ENCODE assay signal across 7 mouse cellular contexts in genomic region chr11:77512891-77513810, GRCm38 (mm10). TPM values are rescaled to one million over a fixed set of nuclear protein-coding genes. Genes with fewer than 3 reads are reported as not detected.
DNase-seq lines count a peak whose midpoint lies in the region; ATAC-seq and TF ChIP-seq lines count a peak whose summit lies in the region.

No protein-coding gene starts in this region.

- peak overlapping the region; percentile 94 for H3K4me2 ChIP-seq in forebrain, embryonic 14.5 days (ENCODE audit: low read length)

- CTCF ChIA-PET in Patski (lab: Charles Lee): interaction anchor here (0.7 to 1.4 kb wide), 2 partner anchors 12 to 14 kb away, joined by 3 to 5 read pairs; no protein-coding TSS in a partner anchor

- in situ Hi-C loops in Patski (cut with MboI; ENCODE audit: low pct_unique_long_range_greater_than_20kb): loop anchor here (5.0 to 25.0 kb wide), 2 partner anchors 99 to 299 kb away; no protein-coding TSS in a partner anchor

- H3K27me3 ChIP-seq in Patski: peaks cover 4% of the 10 kb centered on the region
- H3K27me3 ChIP-seq in forebrain, embryonic 14.5 days (replicated peaks; ENCODE audit: control insufficient read depth, insufficient read depth, low read length): peaks cover 11% of the 10 kb centered on the region
- peaks cover 24% of the 10 kb centered on the region for H3K27me3 ChIP-seq in megakaryocyte, embryonic 14.5 days (replicated peaks)

- ATAC-seq in Patski: peak; percentile 38
- ATAC-seq in forebrain, embryonic 14.5 days: peak; percentile 63
- peak; percentile 36 to 44 for ATAC-seq in hematopoietic stem cell, adult 5-6 weeks (replicated peaks in 1 of 2; ENCODE audit: insufficient read depth in 1 of 2, low FRiP score in 2 of 2, low TSS enrichment in 1 of 2, low read depth in 1 of 2, poor library complexity in 2 of 2, severe bottlenecking in 2 of 2)

- H3K9ac ChIP-seq in forebrain, embryonic 14.5 days (ENCODE audit: low read length): peak overlapping the region; percentile 68

- H3K4me1 ChIP-seq in forebrain, embryonic 14.5 days (ENCODE audit: control insufficient read depth, insufficient read depth, low read length): peaks cover 26% of the 10 kb centered on the region
- H3K4me1 ChIP-seq in megakaryocyte, embryonic 14.5 days: peaks cover 72% of the 10 kb centered on the region

- H3K27ac ChIP-seq in forebrain, embryonic 14.5 days (ENCODE audit: low read depth, low read length): no peak overlapping the region

- 0 out of 2 replicates have a peak, but pooled peaks cover 4% of the 10 kb centered on the region for H3K36me3 ChIP-seq in forebrain, embryonic 14.5 days (ENCODE audit: control insufficient read depth, insufficient read depth, low read length)
- peaks cover 29% of the 10 kb centered on the region for H3K36me3 ChIP-seq in megakaryocyte, embryonic 14.5 days (replicated peaks; ENCODE audit: low read length)

- WGBS in forebrain, embryonic 14.5 days: under 1% methylated on average over 70 of the region's 84 CpGs

- POLR2A ChIA-PET in Patski (lab: Charles Lee): interaction anchor here (0.6 to 1.6 kb wide), 3 partner anchors 10 to 94 kb away, joined by 3 to 4 read pairs (median 3); partner anchors contain the start of gene Taok1

- peak overlapping the region; percentile 61 for H3K4me3 ChIP-seq in forebrain, embryonic 14.5 days (ENCODE audit: low read depth, low read length)
- peak overlapping the region; percentile 95 for H3K4me3 ChIP-seq in megakaryocyte, embryonic 14.5 days (replicated peaks)

- H3K9me3 ChIP-seq in forebrain, embryonic 14.5 days (replicated peaks; ENCODE audit: control insufficient read depth, low read length): no peaks in the 10 kb centered on the region
- no peaks in the 10 kb centered on the region for H3K9me3 ChIP-seq in megakaryocyte, embryonic 14.5 days

- no peak for TF ChIP-seq CTCF in Patski (IDR thresholded peaks at IDR 0.05)

- no peak for DNase-seq in Patski (ENCODE audit: low read depth, low spot score)
- peak; percentile 75 for DNase-seq in cerebellum, adult 11 months
- peak; percentile 85 for DNase-seq in forebrain, embryonic 14.5 days (ENCODE audit: low spot score)
- DNase-seq in layer of hippocampus, postnatal 25 days (ENCODE audit: extremely low spot score in 1 of 2, low spot score in 1 of 2): peak; percentile 55 to 63
- DNase-seq in right cerebral cortex, postnatal 4 days: peak; percentile 81

RNA-seq across cellular contexts. Expression of gene Abhd15, which starts 1.8 kb away (rescaled TPM):
- polyA plus RNA-seq in Patski (2021): 0.15 TPM
- 1.2 and 1.8 TPM in 2 replicates for polyA plus RNA-seq in forebrain, embryonic 14.5 days (2014; fragmentation: Nextera tagmentation; extraction: Ambion mirVana)
- total RNA-seq in hematopoietic stem cell, adult 5-6 weeks (2017): 12.3 and 19.1 TPM in 2 replicates
- total RNA-seq in layer of hippocampus, postnatal 25 days (2021): 1 to 10 TPM; 1.4 to 1.6 TPM
- polyA plus RNA-seq in megakaryocyte, embryonic 14.5 days (2012; ENCODE audit: insufficient read depth, low replicate concordance): 2.4 and 4.6 TPM in 2 replicates

RNA-seq across cellular contexts. Expression of gene Trp53i13, which starts 2.6 kb away (rescaled TPM):
- polyA plus RNA-seq in Patski (2021): 20.5 TPM
- polyA plus RNA-seq in forebrain, embryonic 14.5 days (2014; fragmentation: Nextera tagmentation; extraction: Ambion mirVana): 16.3 and 16.6 TPM in 2 replicates
- 5.0 and 5.4 TPM in 2 replicates for total RNA-seq in hematopoietic stem cell, adult 5-6 weeks (2017)
- total RNA-seq in layer of hippocampus, postnatal 25 days (2021): 1 to 10 TPM; 4.9 to 6.2 TPM
- polyA plus RNA-seq in megakaryocyte, embryonic 14.5 days (2012; ENCODE audit: insufficient read depth, low replicate concordance): 22.3 and 38.9 TPM in 2 replicates

RNA-seq across cellular contexts. Expression of gene Gm10392, which starts 5.8 kb away (rescaled TPM):
- polyA plus RNA-seq in Patski (2021): not detected
- polyA plus RNA-seq in forebrain, embryonic 14.5 days (2014; fragmentation: Nextera tagmentation; extraction: Ambion mirVana): not detected in 2 replicates
- total RNA-seq in hematopoietic stem cell, adult 5-6 weeks (2017): 0.55 and 2.4 TPM in 2 replicates
- total RNA-seq in layer of hippocampus, postnatal 25 days (2021): not detected
- polyA plus RNA-seq in megakaryocyte, embryonic 14.5 days (2012; ENCODE audit: insufficient read depth, low replicate concordance): 0.08 TPM in 1 of 2 replicates, not detected in the other

RNA-seq across cellular contexts. Expression of gene Git1, which starts 19.8 kb away (rescaled TPM):
- 76.8 TPM for polyA plus RNA-seq in Patski (2021)
- 16.3 and 18.7 TPM in 2 replicates for polyA plus RNA-seq in forebrain, embryonic 14.5 days (2014; fragmentation: Nextera tagmentation; extraction: Ambion mirVana)
- 22.1 and 24.1 TPM in 2 replicates for total RNA-seq in hematopoietic stem cell, adult 5-6 weeks (2017)
- total RNA-seq in layer of hippocampus, postnatal 25 days (2021): 100 to 1,000 TPM; 272 to 274 TPM
- polyA plus RNA-seq in megakaryocyte, embryonic 14.5 days (2012; ENCODE audit: insufficient read depth, low replicate concordance): 65.1 and 158 TPM in 2 replicates

RNA-seq across cellular contexts. Expression of gene Ankrd13b, which starts 23.7 kb away (rescaled TPM):
- polyA plus RNA-seq in Patski (2021): 30.0 TPM
- 25.3 and 32.7 TPM in 2 replicates for polyA plus RNA-seq in forebrain, embryonic 14.5 days (2014; fragmentation: Nextera tagmentation; extraction: Ambion mirVana)
- 8.1 and 13.2 TPM in 2 replicates for total RNA-seq in hematopoietic stem cell, adult 5-6 weeks (2017)
- total RNA-seq in layer of hippocampus, postnatal 25 days (2021): 10 to 100 TPM; 87.3 to 93.8 TPM
- polyA plus RNA-seq in megakaryocyte, embryonic 14.5 days (2012; ENCODE audit: insufficient read depth, low replicate concordance): 6.7 and 9.3 TPM in 2 replicates
